8 mouse cellular contexts compared by ENCODE assay signal in genomic region chr4:115038242-115038641, GRCm38 (mm10). TPM values are rescaled to one million over a fixed set of nuclear protein-coding genes. Genes with fewer than 3 reads are reported as not detected.
DNase-seq lines count a peak whose midpoint lies in the region; ATAC-seq lines count a peak whose summit lies in the region.

No protein-coding gene starts in this region.

- peak; percentile 53; the same call in 1 of the 2 replicates for ATAC-seq in liver, embryonic 16.5 days (ENCODE audit: low read depth)

- H3K36me3 ChIP-seq in liver, embryonic 16.5 days (ENCODE audit: control insufficient read depth, insufficient read depth) = peaks cover 63% of the 10 kb centered on the region

- intact Hi-C loops in heart, postnatal 36 days (cut with DNase I) = loop anchor here (1.0 kb wide), 1 partner anchor 47 kb away; no protein-coding TSS in a partner anchor

- H3K27me3 ChIP-seq in liver, embryonic 16.5 days (ENCODE audit: control insufficient read depth, insufficient read depth, low read depth, low read length) = no peaks in the 10 kb centered on the region

- H3K9me3 ChIP-seq in liver, embryonic 16.5 days (replicated peaks; ENCODE audit: control insufficient read depth, low read length) = no peaks in the 10 kb centered on the region

- no peak overlapping the region for H3K9ac ChIP-seq in liver, embryonic 16.5 days (ENCODE audit: low read depth, low read length)

- WGBS in liver, embryonic 16.5 days (ENCODE audit: insufficient replicate concordance) = 37% methylated on average over 4 of the region's 4 CpGs

- DNase-seq in gastrocnemius, postnatal 10 days = peak; percentile 29
- no peak for DNase-seq in gastrocnemius, postnatal 4 days (ENCODE audit: low spot score in 2 of 2)
- DNase-seq in testis, postnatal 10 days (ENCODE audit: low spot score) = peak; percentile 49
- no peak for DNase-seq in testis, postnatal 14 days (ENCODE audit: low spot score)
- DNase-seq in adrenal gland, postnatal 25 days = peak; percentile 27
- DNase-seq in heart, postnatal 36 days = peak; percentile 41 to 61
- DNase-seq in thymus, postnatal 36 days = peak; percentile 20 to 23

- H3K4me1 ChIP-seq in liver, embryonic 16.5 days (ENCODE audit: control insufficient read depth, low read depth, low read length) = no peaks in the 10 kb centered on the region

- no peak overlapping the region for H3K27ac ChIP-seq in liver, embryonic 16.5 days (ENCODE audit: low read length)

- no peak overlapping the region for H3K4me3 ChIP-seq in liver, embryonic 16.5 days (ENCODE audit: low read depth, low read length)

- H3K4me2 ChIP-seq in liver, embryonic 16.5 days (ENCODE audit: low read depth, low read length) = no peak overlapping the region

RNA-seq across cellular contexts. Expression of gene Tal1, which starts 18.0 kb away (rescaled TPM):
- total RNA-seq in gastrocnemius, postnatal 10 days (2021) = 1 to 10 TPM; 2.0 to 3.7 TPM
- 1 to 10 TPM; 2.4 to 3.6 TPM for total RNA-seq in gastrocnemius, postnatal 4 days (2021)
- 2.9 and 3.5 TPM in 2 replicates for total RNA-seq in adrenal gland, postnatal 25 days (2021)
- 1 to 10 TPM; 4.0 to 4.3 TPM for total RNA-seq in heart, postnatal 36 days (2021)
- 17.1 and 17.8 TPM in 2 replicates for polyA plus RNA-seq in liver, embryonic 16.5 days (2015; fragmentation: Nextera tagmentation; extraction: Ambion mirVana)

RNA-seq across cellular contexts. Expression of gene Stil, which starts 38.3 kb away (rescaled TPM):
- total RNA-seq in gastrocnemius, postnatal 10 days (2021) = 1 to 10 TPM; 1.9 to 2.8 TPM
- total RNA-seq in gastrocnemius, postnatal 4 days (2021) = 1 to 10 TPM; 5.2 TPM
- total RNA-seq in adrenal gland, postnatal 25 days (2021) = 0.94 and 1.2 TPM in 2 replicates
- total RNA-seq in heart, postnatal 36 days (2021) = under 1 TPM; 0.16 to 0.28 TPM
- polyA plus RNA-seq in liver, embryonic 16.5 days (2015; fragmentation: Nextera tagmentation; extraction: Ambion mirVana) = 10.2 and 10.4 TPM in 2 replicates

RNA-seq across cellular contexts. Expression of gene Pdzk1ip1, which starts 50.3 kb away (rescaled TPM):
- total RNA-seq in gastrocnemius, postnatal 10 days (2021) = under 1 TPM; 0.28 to 0.45 TPM
- under 1 TPM in 1 of 2 experiments, not detected in 1; 0.70 TPM for total RNA-seq in gastrocnemius, postnatal 4 days (2021)
- total RNA-seq in adrenal gland, postnatal 25 days (2021) = 0.58 TPM in 1 of 2 replicates, not detected in the other
- not detected for total RNA-seq in heart, postnatal 36 days (2021)
- polyA plus RNA-seq in liver, embryonic 16.5 days (2015; fragmentation: Nextera tagmentation; extraction: Ambion mirVana) = 25.1 and 28.2 TPM in 2 replicates

RNA-seq across cellular contexts. Expression of gene Cmpk1, which starts 51.2 kb away (rescaled TPM):
- 10 to 100 TPM; 32.1 to 36.8 TPM for total RNA-seq in gastrocnemius, postnatal 10 days (2021)
- total RNA-seq in gastrocnemius, postnatal 4 days (2021) = 10 to 100 TPM; 42.9 to 45.3 TPM
- total RNA-seq in adrenal gland, postnatal 25 days (2021) = 102 and 104 TPM in 2 replicates
- 10 to 100 TPM; 36.1 to 37.7 TPM for total RNA-seq in heart, postnatal 36 days (2021)
- 44.6 and 46.8 TPM in 2 replicates for polyA plus RNA-seq in liver, embryonic 16.5 days (2015; fragmentation: Nextera tagmentation; extraction: Ambion mirVana)

Comparison
In these comparisons a context has a peak if more than half of its experiments do, and no peak if none do; other contexts are left out.
1. DNase-seq: peak in gastrocnemius, postnatal 10 days (single experiment), testis, postnatal 10 days (single experiment), adrenal gland, postnatal 25 days (single experiment), heart, postnatal 36 days (2 of 2) and thymus, postnatal 36 days (2 of 2); none in gastrocnemius, postnatal 4 days (0 of 2) and testis, postnatal 14 days (single experiment).